Mouse (Mus musculus): ENCODE data around the gene Pdlim5.

DNA sequence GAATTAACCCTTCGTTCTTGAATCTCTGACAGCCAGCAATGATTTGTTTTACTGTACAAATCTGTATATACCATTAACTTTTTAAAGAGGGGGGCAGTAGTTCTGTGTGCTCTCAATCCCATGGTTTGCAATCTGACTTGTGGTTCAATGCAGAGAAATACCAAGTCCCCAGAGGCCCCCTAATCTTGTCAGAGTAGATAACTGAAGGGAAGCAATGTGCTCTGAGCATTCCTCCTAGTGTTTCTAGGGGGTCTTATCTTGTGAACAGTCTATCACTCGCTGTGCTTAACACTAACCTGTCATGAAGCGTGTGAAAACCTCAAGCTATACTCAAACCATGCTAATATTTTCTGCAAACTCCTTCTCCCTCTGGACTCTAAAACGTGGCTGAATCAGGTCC is 34.6 kb upstream of the Pdlim5 start:
- TF ChIP-seq CTCF (IDR thresholded peaks at IDR 0.05; ENCODE audit: borderline replicate concordance, extremely low read depth, insufficient read depth, insufficient read length): no peak
- no peak for TF ChIP-seq POLR2A (IDR thresholded peaks at IDR 0.05; ENCODE audit: borderline replicate concordance, extremely low read depth, insufficient read depth, insufficient read length, poor library complexity, severe bottlenecking)

Measured in brain, embryonic 14.5 days (tissue).